Mouse (Mus musculus) bone marrow macrophage, adult 2 months (primary cell): ENCODE results near the gene Wdr35.

Experiments used
- CTCF ChIP-seq: IDR thresholded peaks from 2 replicates; pipeline ENCODE4 v1.5.1; 2012; ENCODE audit warnings: low read depth, mild to moderate bottlenecking, low read length, moderate library complexity
- POLR2A ChIP-seq: IDR thresholded peaks from 2 replicates; pipeline ENCODE4 v1.6.1; 2012; ENCODE audit warnings: mild to moderate bottlenecking, low read depth, low read length, borderline replicate concordance

- TF ChIP-seq CTCF (no peak), POLR2A (no peak)
Measured at GRCm38 (mm10) chr12:9029506-9029887, 55.8 kb downstream of the Wdr35 start.
